Mouse (Mus musculus): ENCODE measurements at regions not wholly inside any gene's neighbourhood (a gene's known extent, or its start where the extent isn't known, plus 50 kb on each side); places are given as distances from the start of the nearest gene placed in this dataset.
A peak's percentile ranks its signal among the peaks of the same experiment; 100 is the strongest.

GRCm38 (mm10) chr8:6388651-6389050 is 1283.5 kb upstream of the Slc10a2 start:
- no peak for DNase-seq

GRCm38 (mm10) chr8:6374712-6375111 is 1269.6 kb upstream of the Slc10a2 start:
- no peak for DNase-seq

- DNase-seq, result no peak
Observed at GRCm38 (mm10) chr8:6361403-6361942, 1256.3 kb upstream of the Slc10a2 start.

GRCm38 (mm10) chr8:6357866-6358265 is 1252.7 kb upstream of the Slc10a2 start:
- DNase-seq, result no peak

GRCm38 (mm10) chr8:6350460-6350859 is 1245.3 kb upstream of the Slc10a2 start:
- DNase-seq, result no peak

DNA sequence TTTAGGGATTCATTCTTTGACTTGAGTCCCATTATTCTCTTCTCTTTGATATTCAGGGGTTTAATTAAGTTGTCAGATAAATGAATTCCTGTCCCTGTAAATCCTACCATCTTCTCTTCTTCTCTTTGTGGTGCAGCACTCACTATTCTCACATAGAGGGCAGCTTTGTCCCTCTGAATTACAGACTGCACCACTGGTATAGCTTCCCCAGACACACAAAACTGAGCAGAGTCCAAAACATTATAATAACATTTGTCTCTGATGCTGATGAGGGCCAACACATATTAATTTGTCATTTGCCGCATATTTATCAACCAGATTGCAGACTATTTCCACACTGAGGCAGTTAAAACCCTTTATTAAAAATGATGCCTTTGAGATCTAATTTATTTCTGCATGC is 1244.9 kb upstream of the Slc10a2 start:
- DNase-seq, result no peak

DNA sequence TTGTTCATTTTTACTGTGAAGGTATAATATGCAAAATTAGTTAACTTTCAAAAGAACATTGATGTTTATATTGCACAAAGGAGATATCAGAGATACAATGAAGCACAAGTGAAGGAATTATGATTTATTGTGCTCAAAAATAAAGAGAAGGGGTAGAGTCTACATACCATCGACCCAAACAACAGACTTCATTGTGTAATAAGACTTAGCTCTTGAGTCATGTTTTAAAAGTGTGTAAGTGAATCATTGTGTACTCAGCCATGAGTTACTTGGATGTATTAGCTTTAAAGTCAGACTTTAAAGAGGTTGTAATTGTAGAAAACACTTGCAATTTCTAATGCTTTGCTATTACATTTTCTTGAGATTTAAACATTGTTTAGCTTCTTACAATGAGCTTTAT is 1240.6 kb upstream of the Slc10a2 start:
- DNase-seq, result no peak

DNA sequence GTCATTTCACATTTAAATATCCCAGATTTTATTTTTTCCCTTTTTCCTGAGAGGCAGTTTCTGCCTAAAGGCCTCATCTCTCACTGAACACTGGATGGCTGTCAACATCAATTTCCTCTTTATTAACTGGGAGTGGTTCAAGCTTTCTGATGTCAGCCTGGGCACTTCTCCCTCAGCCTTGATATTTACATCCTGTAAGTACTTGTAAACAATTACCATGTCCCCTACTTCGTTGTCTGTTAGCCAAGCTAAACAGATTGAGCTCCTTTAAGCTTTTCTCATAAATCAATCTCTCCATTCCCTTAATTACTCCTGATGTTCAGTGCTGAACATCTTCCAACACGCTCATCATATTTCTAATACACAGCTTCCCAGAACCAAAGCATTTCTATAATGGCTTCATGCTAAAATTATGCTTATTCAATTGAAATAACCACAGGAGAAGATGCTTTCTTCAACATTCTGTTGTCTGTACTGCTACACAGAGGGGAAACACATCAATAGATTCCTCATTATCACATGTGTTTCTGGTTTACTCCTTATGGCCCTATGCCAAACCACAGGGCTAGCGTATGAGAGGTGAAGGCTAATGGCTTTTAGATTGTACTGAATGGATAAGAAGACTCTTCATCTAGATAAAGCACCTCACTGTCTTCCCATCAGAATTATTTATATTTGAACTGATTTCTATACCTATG is 1235.2 kb upstream of the Slc10a2 start:
- DNase-seq, result no peak

GRCm38 (mm10) chr8:6334254-6334993 is 1229.3 kb upstream of the Slc10a2 start:
- no peak for DNase-seq

GRCm38 (mm10) chr8:6321346-6321745 is 1216.2 kb upstream of the Slc10a2 start:
- DNase-seq, result no peak

GRCm38 (mm10) chr8:6315162-6315845 is 1210.2 kb upstream of the Slc10a2 start:
- peak; percentile 4 for DNase-seq

DNA sequence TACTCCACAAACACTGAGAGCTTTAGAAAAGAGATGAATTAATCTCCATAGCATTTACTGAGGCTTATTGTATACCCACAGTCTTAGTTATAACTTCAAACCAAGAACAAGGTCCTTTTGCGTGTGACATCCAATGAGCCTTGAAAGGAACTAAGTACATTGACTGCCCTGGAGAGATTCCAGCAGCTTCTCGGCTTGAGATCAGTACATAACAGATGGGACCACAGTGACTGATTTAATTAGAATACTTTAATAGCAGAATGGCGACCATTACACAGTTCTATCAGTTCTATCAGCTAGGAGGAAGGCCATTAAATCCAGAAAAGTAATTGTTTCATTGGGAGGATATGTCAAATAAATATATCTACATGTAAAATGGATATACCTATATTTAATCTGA is 1183.7 kb upstream of the Slc10a2 start:
- no peak for DNase-seq

GRCm38 (mm10) chr8:6279903-6280302 is 1174.8 kb upstream of the Slc10a2 start:
- no peak for DNase-seq
